Mouse (Mus musculus): ENCODE measurements around the gene I0C0044D17Rik.

The I0C0044D17Rik gene

GRCm38 (mm10) chr4:98826701-98827100 lies 3.1 kb upstream of the I0C0044D17Rik start:
- DNase-seq (ENCODE audit: low spot score), result no peak

DNA sequence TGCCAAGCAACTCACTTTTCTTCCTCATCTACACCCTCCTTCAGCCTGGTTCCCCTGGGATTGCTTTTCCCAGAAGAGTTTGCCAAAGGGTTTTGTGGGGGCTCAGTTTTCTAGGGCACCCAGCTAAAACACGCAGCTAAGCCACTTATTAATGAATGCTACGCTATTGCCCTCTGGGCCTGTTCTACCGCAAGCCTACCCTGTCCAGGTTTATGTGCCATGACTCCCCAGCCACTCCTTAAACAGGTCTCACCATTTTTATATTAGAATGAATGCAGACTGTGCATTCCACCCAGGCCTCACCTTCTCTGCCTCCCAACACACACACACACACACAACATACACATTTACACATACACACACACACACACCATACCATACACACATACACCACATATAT lies 593 bp downstream of the I0C0044D17Rik start:
- no peak for DNase-seq (ENCODE audit: low spot score)

DNA sequence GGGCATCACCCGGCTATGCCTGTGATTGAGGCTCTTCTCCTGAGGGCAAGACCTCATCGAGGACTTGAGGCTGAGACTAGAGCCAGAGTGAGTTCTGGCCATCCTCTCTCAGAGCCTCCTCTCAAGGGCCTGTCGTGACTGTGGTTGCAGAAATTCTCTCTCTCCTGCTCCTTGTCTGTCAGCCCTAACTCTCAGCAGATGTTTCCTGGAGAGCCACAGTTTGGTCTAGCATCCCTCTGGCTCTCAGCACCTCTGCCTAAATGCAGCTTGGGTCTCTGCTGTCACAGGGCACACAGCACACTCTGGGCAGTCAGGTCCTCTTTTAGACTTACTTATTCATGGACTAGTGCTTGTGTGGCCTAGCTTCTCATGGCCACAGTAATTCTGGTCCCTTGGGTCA lies 1.2 kb downstream of the I0C0044D17Rik start:
- no peak for DNase-seq (ENCODE audit: low spot score)

DNA sequence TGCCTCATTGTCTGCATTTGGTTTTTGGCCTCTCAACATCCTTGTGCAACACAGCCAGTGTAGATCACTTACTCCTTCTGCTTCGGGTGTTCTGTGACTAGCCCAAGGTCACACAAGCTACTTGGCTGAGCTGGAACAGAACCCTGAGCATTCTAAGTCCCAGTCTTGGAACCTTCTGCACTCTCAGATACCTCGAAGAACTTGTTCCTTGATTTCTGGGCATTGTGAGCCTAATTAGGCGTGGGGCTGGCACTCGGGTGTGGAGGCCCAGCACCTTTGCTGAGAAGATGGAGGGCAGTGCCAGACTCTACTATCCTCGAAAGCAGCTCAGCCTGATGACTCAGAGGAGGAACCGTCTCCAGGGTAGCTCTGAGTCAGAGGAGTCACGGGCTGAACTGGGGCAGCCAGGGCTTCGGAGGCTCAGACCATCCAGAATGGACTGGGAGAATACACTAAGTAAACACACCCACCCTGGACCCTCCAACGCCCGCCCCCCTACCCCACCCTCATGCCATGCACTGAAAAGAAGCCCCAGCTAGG lies 4.4 kb downstream of the I0C0044D17Rik start:
- no peak for DNase-seq (ENCODE audit: low spot score)

GRCm38 (mm10) chr4:98817184-98817911 lies 6.3 kb downstream of the I0C0044D17Rik start, which contains the start of gene Kank4:
Gene Kank4, minus strand, starts transcription at chr4:98817537.
- no peak for DNase-seq (ENCODE audit: low spot score)

GRCm38 (mm10) chr4:98816807-98817183 lies 6.8 kb downstream of the I0C0044D17Rik start:
- DNase-seq (ENCODE audit: low spot score), result no peak

DNA sequence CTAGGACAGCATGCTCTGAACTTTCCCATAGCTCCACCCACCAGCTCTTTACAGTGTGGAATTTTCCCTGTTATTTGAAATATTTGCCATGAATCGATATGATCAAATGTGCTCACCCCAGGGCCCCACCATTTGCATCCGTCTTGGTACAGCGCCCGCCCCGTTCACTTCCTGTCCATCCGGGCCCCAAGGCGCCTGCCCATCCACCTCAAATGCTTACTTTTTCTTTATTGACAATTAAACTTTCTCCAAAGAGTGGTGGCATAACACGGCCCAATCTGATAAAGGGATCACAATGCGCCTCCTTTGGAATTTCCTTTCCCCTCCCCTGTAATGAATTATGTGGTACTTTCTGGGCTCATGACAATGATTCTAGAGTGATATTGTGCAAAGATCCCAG lies 17.3 kb downstream of the I0C0044D17Rik start:
- DNase-seq (ENCODE audit: low spot score), result no peak

DNA sequence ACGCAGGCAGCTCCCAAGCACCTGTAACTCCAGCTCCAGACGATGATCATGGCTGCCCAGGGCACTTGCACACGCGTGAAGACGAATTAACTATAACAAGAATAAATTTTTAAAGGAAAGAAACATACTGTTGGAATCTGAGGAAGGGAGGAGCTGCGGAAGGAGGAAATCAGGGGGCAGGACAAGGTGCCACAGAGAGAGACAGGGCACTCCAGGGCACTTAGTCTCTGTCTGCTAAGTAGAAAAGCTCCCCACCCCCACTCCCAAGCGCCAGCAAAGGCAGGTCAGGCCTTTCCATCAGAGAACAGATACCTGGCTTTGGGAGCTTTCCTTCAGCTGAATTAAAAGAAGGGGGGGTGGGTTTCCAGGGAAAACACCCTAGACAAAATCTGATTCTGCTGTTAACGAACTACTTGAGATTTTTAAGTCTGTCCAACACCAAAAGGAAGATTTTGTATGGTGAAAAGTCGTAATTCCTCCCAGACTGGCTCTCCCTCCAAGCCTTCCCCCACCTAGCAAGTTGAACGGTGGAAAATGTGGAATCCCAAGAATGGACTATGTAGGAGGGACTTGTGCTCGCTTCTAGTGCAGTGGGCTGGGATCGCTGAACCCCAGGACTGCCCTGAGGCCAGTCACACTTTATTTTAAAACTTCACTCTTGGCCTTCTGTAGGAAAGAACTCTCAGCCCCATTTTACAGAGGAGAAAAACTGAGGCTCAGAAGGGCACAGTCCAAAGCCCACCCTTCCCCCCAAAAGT lies 18.2 kb downstream of the I0C0044D17Rik start:
- DNase-seq (ENCODE audit: low spot score), result no peak

DNA sequence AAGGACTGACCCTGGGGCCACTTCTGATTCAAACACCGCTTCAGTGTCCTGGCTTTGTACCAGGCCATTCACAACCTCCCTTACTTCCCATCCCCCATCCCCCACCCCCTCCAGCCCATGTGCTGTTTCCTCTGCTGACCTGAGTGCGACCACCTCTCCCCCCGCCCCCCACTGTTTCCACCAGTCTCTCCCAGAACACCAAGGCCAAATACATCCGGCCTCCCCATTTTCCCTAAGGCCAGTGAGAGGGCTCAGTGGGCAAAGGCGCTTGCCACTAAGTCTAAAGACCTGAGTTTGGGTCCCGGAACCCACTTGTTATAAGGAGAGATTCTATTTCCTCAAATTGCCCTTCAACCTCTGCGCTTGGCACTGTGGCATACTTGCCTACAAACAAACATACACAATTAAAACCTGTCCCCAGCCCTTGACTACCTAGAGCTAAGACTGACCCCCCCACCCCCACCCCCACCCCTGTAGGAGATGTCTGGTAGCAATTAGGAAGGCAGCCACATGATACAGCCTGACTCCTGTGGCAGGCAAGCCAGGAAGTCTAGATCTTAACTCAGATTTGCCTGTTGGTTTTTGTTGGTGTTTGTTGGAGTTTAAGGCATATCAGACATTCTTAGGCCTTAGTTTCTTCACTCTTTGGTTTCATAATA lies 19.0 kb downstream of the I0C0044D17Rik start:
- DNase-seq (ENCODE audit: low spot score), result no peak

GRCm38 (mm10) chr4:98801775-98802174 lies 21.9 kb downstream of the I0C0044D17Rik start:
- no peak for DNase-seq (ENCODE audit: low spot score)

DNA sequence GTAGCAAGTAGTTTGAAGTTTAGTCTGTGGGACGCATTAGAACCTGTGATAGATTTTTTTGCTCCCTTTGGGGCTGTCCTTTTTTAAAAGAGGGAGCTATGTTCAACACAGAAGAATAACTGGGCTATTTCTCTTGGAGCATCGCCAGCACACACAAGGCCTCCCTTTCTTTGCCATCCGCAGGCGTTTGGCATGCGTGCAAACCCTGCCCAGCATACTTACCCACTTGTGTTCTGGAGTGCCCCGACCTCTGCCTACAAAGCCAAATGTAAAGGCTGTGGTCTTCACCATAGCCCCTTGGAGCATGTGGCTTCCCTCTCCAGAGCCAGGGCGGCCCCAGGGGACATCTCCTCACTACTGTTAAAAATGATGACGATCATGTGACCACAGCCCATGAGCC lies 22.8 kb downstream of the I0C0044D17Rik start:
- no peak for DNase-seq (ENCODE audit: low spot score)

DNA sequence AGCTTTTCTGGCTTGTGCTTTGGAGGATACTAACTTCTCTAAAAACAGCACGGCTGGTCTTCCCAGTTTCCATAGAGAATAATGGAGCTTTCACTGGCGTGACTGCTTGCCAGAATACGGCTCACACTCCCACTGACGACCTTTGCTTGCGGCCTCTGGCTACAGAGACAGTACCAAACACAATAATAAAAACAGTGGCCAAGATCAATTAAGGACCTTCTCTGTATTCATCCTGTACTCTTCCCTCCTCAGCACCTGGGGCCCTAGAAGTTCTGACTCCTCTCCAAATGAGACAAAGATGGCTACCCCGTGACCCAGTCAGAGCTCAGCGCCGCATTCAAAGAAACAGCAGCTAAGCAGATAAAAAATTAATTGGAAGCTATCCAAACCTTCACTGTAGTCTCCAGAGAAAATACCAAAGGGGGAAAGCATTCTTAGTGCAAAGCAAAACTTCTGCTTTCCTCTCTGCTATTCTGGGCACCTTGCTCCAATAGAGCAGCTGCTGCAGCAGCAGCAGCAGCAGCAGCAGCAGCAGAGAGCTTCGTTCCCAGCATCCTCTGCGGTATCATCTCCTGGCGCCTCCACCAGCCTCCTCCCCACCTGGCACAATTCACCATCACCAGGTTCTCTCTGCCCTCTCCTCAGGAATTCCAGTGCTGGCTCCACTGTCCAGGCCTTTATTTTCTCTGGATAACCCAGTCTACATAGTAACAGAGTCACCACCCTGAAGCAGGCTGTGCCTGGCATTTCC lies 26.9 kb downstream of the I0C0044D17Rik start:
- DNase-seq (ENCODE audit: low spot score), result no peak

DNA sequence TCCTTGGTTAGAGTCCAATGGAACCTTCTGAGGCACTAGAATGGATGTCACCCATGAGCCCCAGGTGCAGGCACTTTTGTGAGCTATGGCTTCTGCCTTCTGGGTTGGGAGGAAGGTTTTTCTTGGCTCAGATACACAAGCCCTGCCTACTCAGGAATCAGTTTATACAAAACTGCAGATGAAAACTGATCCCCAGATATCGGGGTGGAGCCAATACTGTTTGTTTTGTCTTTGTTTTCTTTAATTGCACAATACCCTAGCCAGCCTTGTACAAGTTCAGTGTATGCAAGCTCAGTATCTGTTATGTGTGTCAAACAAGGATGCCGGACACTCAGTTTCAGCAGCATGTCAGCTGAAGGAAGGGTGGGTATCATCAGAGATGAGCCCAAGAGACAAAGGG lies 28.4 kb downstream of the I0C0044D17Rik start:
- DNase-seq (ENCODE audit: low spot score), result no peak

DNA sequence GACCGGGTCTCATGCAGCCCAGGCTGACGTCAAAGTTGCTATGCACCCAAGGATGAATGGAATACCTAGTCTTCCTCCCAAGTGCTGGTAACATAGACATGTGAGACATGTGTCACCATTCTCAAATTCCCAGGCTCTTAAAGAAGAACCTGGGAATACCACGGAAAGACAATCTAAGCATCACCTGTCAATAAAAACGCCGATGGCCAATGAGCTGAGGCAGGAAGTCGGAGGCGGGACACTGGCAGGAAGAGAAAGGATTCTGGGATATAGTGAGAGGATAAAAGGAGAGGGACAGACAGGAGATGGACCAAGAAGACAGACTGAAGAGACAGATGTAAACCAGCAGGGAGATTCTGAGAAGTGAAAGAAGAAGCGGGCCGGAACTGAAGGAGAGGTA lies 30.2 kb downstream of the I0C0044D17Rik start:
- peak; percentile 60 for DNase-seq (ENCODE audit: low spot score)

DNA sequence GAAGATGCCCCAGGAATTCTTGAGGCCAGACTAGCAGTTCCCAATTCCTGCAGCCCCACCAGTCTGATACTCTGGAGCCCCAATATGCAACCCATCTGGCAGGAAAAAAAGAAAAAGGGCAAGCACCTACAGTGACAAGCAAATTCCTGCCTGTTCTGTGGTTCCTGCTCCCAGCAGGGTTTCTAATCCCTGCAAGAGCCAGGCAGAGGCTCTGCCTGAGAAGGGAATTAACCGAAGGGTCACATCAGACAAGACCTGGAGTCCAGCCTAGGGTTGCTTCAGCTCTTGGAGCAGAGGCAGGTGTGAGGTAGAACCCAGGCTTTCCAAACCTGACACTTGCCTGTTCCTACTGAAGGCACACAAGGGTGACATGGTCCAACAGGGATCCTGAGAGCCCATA lies 32.9 kb downstream of the I0C0044D17Rik start:
- DNase-seq (ENCODE audit: low spot score), result no peak

DNA sequence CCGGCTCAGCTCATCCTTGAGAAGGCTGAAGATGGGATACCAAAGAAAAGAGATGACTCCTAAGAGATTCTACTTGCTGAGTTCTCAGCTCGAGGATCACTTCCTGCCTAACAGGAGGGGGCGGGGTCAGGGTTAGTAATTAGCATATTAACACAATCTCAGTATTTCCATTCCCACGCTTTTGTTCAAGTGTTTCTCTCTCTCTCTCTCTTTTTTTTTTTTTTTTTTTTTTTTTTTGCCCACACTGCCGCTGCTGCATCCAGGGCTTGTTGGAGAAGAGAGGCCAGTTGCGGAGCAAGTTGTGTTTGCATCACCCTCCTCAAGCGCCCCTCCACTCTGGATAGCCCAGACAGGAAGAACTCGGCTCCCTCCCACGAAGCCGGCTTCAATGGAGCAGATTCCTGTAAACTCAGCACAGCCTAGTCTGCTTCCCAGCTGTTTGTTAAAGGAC lies 33.8 kb downstream of the I0C0044D17Rik start:
- peak; percentile 25 for DNase-seq (ENCODE audit: low spot score)

GRCm38 (mm10) chr4:98789133-98789765 lies 34.4 kb downstream of the I0C0044D17Rik start:
- DNase-seq (ENCODE audit: low spot score), result no peak

GRCm38 (mm10) chr4:98786281-98786680 lies 37.4 kb downstream of the I0C0044D17Rik start:
- no peak for DNase-seq (ENCODE audit: low spot score)

- no peak for DNase-seq (ENCODE audit: low spot score)
These were observed 37.8 kb downstream of the I0C0044D17Rik start for GRCm38 (mm10) chr4:98785851-98786250.

DNA sequence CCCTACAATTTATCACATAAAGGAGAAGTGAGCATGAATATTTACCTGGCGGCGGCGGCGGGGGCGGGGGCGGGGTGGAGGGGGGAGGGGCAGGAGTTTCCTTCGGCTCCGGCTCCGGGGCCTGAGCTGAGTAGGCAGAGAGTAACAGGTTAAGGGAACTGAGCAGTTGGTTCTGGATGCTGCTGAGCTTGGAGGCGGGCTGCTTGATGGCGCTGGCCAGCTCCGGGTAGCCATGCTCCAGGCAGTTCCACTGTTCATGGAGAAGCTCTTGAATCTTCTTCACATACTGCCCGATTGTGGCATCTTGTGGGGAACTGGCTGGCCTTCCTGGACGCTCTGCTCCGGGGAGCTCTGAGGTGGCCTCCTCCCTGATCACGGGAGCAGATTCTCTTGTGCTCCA lies 45.4 kb downstream of the I0C0044D17Rik start:
- DNase-seq (ENCODE audit: low spot score), result no peak

GRCm38 (mm10) chr4:98777464-98777863 lies 46.2 kb downstream of the I0C0044D17Rik start:
- DNase-seq (ENCODE audit: low spot score), result no peak

All from MN1 (cell line).